ENCODE assay signal across 22 mouse cellular contexts in genomic region chr7:119418523-119418922, GRCm38 (mm10). TPM values are rescaled to one million over a fixed set of nuclear protein-coding genes. Genes with fewer than 3 reads are reported as not detected.
"Had no signal": no experiment of that assay in that cellular context is flagged by ENCODE, and none has a peak within 500 bp of the region (broad histone marks: within the 10 kb centered on the region; RNA-seq: fewer than 3 reads in every experiment).

No protein-coding gene starts in this region.

- H3K27ac ChIP-seq: liver, embryonic 13.5 days; macrophage; midbrain, embryonic 13.5 days; neural tube, embryonic 12.5 days; neural tube, embryonic 15.5 days; stomach, embryonic 15.5 days had no signal

- H3K4me3 ChIP-seq: liver, embryonic 13.5 days; midbrain, embryonic 13.5 days; neural tube, embryonic 12.5 days; neural tube, embryonic 15.5 days; stomach, embryonic 15.5 days had no signal

- H3K27me3 ChIP-seq: liver, embryonic 13.5 days; midbrain, embryonic 13.5 days; neural tube, embryonic 12.5 days; neural tube, embryonic 15.5 days; stomach, embryonic 15.5 days had no signal

- H3K9me3 ChIP-seq: liver, embryonic 13.5 days; midbrain, embryonic 13.5 days; neural tube, embryonic 12.5 days; neural tube, embryonic 15.5 days; stomach, embryonic 15.5 days had no signal

- H3K36me3 ChIP-seq: liver, embryonic 13.5 days; midbrain, embryonic 13.5 days; neural tube, embryonic 12.5 days; neural tube, embryonic 15.5 days; stomach, embryonic 15.5 days had no signal

- H3K4me2 ChIP-seq: liver, embryonic 13.5 days; midbrain, embryonic 13.5 days; neural tube, embryonic 12.5 days; neural tube, embryonic 15.5 days; stomach, embryonic 15.5 days had no signal

- DNase-seq: kidney, adult 18-20 months; kidney, adult 9 months; kidney, postnatal 14 days; kidney, postnatal 4 days; liver, embryonic 13.5 days; lung, adult 2 months; right cerebral cortex, postnatal 14 days; spleen, adult 18-20 months; thymus, postnatal 25 days had no signal

- H3K9ac ChIP-seq: liver, embryonic 13.5 days; midbrain, embryonic 13.5 days; neural tube, embryonic 12.5 days; neural tube, embryonic 15.5 days; stomach, embryonic 15.5 days had no signal

- H3K4me1 ChIP-seq: liver, embryonic 13.5 days; stomach, embryonic 15.5 days had no signal

- ATAC-seq: midbrain, embryonic 13.5 days; midbrain, embryonic 16.5 days had no signal

RNA-seq across cellular contexts. Expression of gene Gp2, which starts 40.6 kb away (rescaled TPM):
- total RNA-seq: layer of hippocampus, adult 18-20 months; left cerebral cortex, postnatal 25 days; megakaryocyte, adult 5-6 weeks had no signal
- polyA plus RNA-seq: limb, embryonic 11.5 days; limb, embryonic 14.5 days; liver, adult 2 months; liver, embryonic 13.5 days; liver, embryonic 16.5 days; macrophage; midbrain, embryonic 13.5 days; midbrain, embryonic 16.5 days; neural tube, embryonic 12.5 days; neural tube, embryonic 15.5 days had no signal
